Mouse (Mus musculus) left cerebral cortex, adult 11 months (tissue): ENCODE results near the gene Dnajb2.

Source experiments
- DNase-seq: peaks from one replicate; pipeline ENCODE4 v3.0.0; 2022; ENCODE audit warnings: low spot score

Dnajb2 gene

GRCm38 (mm10) chr1:75236117-75237050 lies at the start of gene Dnajb2:
Gene Dnajb2 (plus strand): TSS chr1:75236406.
- peak; percentile 77 for DNase-seq

- DNase-seq = no peak
These were observed 49.1 kb upstream of the Dnajb2 start for GRCm38 (mm10) chr1:75187126-75187525.

DNA sequence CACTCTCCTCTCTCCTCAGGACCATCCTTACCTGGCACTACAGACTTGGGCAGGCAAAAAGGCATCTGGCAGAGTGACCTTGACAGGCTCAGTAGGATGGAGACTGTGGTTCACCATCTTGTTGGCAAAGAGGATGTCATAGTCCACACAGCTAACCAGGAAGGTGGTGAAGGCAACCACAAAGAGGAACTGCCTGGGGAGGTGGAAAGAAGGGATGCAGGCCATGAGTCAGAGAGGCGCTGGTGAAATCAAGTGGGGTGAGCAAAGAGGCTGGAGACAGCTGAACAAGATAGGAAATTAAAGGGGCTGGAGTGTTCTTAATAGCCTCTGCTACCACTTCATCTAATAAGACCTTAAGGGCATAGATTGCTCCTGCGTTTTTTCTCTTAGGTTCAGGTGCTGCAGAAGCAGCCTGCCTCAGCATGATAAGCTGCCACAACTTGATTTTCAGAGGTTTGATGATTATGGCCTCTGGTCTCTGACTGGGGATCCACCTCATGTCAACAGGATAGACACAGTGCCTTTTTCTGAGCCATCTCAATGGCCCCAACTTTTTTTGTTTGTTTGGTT lies 48.2 kb upstream of the Dnajb2 start:
- no peak for DNase-seq

DNA sequence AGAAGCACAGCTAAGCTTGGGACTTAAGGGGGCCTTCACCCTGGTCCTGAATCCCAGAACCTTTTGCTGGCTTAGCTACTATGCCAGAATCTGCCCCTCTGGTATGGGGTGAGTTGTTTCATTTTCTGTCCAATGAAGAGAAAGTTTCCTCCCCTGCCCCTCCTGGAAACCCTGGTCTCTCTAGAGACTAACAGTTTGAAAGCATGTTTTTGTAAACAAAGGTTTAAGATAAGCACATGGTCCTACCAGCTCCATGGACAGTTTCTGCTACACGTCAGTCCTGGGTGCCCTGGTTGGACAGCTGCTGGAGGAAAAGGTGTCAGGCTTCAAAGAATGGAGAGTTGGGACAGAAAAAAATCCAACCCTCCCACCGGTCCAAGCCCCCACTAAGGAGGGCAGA lies 45.6 kb upstream of the Dnajb2 start:
- no peak for DNase-seq

GRCm38 (mm10) chr1:75191258-75191621 lies 45.0 kb upstream of the Dnajb2 start:
- no peak for DNase-seq

GRCm38 (mm10) chr1:75191622-75192402 lies 44.4 kb upstream of the Dnajb2 start, which contains the start of the genes Ankzf1 and Atg9a:
Gene Ankzf1 (plus strand): TSS chr1:75192151.
Gene Atg9a (minus strand): TSS chr1:75192196.
- peak; percentile 97 for DNase-seq

- no peak for DNase-seq
These were observed 43.8 kb upstream of the Dnajb2 start for GRCm38 (mm10) chr1:75192452-75192851.

- DNase-seq = no peak
These were observed 35.0 kb upstream of the Dnajb2 start for GRCm38 (mm10) chr1:75201236-75201635.

DNA sequence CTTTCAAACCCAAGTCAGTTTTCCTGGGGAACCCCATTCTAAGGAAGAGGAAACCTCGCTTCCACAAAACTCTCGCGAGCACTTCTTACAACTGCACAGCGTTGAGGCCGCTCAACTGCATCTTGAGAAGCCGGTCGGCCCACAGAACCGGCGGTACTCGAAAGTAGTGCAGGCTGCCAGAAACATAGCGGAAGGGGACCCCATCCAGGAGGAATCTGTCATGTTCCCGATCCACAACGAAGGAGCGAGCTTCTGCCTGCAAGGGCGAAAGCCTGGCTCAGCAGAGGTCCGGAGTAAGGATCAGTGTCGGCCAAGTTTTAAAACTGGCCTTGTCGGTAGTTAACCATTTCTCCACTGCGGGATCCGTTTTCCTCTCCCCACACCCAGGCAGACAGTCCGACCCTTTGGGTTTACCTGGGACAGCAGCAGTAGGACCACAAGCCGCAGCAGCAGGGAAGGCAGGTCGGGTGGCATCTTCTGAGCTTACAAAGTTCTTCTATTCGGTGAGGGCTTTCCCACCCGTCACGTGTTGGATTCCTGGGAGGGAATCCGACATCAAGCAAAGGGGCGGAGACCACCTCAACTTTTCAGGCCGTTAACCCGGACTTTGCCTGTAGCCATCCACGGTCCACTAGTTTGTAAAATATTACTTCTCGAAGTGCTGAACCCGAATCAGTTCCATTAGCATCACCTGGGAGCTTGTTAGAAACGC lies 27.1 kb upstream of the Dnajb2 start:
- no peak for DNase-seq

DNA sequence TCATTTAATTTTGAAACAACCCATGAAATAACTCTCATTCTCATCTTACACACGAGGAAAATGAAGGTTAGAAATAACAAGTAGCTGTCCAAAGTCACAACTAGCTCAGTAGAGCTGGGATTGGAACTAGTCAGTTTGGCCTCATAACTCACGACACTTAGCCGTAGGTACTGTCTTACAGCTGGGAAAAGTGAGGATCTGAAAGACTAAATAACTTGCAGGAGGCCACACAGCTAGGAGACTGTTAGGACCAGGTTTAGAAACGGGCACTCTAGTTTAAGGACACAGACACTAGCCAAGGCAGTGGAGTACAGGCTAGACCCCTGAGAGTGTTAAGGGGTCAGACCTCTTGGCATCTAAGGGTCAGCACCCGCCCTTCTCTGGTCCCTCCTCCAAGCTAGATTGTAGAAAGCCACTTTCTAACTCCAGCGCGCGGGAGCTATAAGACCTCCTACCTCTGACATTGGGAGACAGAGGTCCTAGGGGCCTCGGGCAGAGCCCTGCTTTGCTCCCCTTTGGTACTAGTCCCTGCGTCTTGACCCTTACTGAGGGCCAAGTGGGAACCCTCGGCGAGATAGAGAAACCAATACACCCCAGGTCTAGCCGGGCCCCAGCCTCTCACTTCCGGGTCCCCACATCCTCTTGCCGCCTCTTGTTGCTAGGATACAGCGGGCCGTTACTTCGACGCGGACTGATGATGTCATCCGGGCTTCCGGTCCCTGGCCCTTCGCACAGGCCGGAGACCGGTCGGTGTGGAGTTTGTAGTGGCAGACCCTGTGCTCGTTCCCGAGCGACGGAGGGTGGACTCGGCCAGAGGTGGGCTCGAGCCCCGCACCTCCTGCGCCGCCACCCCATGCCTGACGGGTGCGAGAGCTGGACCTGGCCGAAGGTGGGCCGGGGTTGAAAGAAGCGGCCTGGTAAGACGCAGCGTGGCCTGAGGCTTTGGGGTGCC lies 25.8 kb upstream of the Dnajb2 start, which contains the start of the genes Glb1l and Stk16:
Glb1l (minus strand) TSS at position 678 of the 952 bp plus-strand sequence.
Stk16 (plus strand) TSS at position 703 of the 952 bp plus-strand sequence.
- DNase-seq = peak; percentile 90

DNA sequence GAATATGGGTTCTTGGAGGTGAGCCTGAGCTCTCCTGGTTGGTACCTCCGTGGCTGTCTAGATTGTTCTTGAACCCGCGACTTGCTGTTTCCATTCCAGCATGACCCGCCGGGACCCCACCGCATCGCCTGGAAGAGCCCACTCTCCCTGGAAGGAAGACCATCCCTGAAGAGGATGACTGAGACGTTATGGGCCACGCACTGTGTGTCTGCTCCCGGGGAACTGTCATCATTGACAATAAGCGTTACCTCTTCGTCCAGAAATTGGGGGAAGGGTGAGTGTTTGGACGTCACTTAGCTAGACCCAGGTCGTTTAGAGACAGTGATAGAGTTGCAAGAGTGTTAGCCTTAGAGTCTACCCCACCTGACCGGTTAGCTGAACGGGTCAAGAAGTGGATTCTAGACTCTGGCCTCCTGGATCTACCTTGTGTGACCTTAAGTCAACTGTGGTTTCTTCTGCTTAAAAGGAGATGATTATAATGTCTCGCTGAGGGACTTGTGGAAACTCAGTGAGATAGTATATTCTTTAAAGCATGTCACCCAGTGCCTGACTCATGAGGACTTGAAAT lies 25.0 kb upstream of the Dnajb2 start:
- DNase-seq = no peak

- no peak for DNase-seq
These were observed 23.7 kb upstream of the Dnajb2 start for GRCm38 (mm10) chr1:75212542-75212941.

- no peak for DNase-seq
These were observed 23.1 kb upstream of the Dnajb2 start for GRCm38 (mm10) chr1:75213096-75213495.

DNA sequence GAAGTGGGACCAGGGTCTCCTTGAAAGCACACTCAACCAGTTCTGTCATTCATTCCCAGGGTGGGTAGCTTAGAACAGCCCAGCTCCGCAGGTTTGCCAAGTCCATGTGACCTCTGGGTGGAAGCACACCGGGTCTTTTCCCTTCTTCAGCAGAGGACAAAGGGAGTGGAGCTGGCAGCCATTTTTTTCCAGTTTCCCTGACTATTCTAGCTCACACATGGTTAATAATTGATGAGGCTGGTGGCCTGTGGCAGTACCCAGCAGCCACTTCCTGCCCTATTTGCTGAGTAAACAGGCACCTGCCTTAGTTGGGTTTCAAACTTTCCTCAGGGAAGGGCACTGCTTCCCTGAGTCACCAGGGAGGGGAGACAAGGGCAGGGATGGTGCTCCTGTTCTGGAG lies 21.8 kb upstream of the Dnajb2 start:
- DNase-seq = no peak

- no peak for DNase-seq
These were observed 21.3 kb upstream of the Dnajb2 start for GRCm38 (mm10) chr1:75214886-75215285.

DNA sequence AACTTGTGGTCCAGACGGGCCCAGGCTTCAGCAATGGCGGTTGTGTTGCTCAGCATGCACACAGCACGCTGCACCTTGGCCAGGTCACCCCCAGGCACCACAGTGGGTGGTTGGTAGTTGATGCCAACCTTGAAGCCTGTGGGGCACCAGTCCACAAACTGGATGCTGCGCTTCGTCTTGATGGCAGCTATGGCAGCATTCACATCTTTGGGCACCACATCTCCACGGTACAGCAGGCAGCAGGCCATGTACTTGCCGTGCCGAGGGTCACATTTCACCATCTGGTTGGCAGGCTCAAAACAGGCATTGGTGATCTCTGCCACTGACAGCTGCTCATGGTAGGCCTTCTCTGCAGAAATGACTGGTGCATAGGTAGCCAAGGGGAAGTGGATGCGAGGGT lies 20.4 kb upstream of the Dnajb2 start:
- no peak for DNase-seq

DNA sequence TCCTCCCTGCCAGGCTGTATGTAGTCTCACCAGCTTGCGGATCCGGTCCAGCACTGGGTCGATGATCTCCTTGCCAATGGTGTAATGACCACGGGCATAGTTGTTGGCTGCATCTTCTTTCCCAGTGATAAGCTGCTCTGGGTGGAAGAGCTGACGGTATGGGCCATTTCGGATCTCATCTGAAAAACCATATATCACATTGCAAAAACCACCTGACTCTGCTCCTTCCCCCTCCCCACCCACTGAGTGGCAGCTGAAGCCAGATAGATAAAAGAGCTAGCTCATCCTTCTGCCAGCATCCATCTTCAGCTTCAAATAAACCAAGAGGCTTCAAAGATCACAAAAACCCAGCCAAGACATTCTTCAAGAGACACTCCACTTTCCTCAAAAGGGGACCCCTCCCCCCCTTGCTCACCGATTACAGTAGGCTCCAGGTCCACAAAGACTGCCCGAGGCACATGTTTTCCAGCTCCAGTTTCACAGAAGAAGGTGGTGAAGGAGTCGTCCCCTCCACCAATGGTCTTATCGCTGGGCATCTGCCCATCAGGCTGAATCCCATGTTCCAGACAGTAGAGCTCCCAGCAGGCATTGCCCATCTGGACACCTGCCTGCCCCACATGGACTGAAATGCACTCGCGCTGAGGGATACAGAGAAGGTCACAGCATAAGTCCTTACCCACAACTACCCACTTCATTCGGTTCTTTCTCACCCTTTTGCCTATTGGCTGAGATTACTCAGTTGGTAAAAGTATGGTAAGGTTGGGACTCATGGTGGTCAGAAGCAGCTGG lies 19.2 kb upstream of the Dnajb2 start:
- DNase-seq = no peak

GRCm38 (mm10) chr1:75217893-75218226 lies 18.3 kb upstream of the Dnajb2 start:
- no peak for DNase-seq

DNA sequence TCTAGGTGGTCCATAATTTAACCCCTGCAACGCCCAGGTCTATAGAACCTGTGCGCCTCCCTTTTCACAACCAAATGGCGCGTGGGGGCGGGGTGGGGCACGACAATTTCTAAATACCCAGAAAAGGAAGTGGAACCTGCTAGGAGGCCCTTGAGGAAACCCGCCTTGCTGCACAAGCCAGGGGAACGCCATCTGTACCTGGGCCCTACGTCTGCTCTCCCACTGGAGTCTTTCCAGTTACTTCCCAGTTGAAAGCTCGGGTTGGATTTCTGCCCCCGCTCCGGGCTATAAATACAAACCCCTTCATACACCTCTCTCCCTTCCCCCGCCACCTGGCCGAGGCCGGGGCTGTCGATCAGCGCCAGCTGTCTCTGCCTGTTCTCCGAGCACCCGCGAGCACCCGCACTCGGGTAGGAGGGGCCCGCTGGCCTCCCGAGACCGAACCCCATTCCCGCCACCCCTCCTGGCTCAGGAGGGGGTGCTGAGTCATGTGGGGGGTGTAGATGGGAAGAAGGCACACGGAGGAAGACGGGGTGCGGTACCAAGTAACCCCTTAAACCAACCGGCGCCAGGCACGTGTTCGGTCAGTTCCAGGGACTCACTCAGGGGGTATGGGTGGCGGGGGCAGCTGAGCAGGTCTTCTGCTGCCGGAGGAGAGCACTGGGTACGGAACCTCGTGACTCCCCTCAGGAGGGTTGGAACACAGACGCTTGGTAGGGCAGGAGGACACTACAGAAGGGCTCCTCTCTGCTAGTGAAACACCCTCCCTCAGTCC lies 17.8 kb upstream of the Dnajb2 start:
- no peak for DNase-seq
